Mouse (Mus musculus): ENCODE data around the gene Hsdl2. TPM values are rescaled to one million over a fixed set of nuclear protein-coding genes. Genes with fewer than 3 reads are reported as not detected.

The Hsdl2 gene
- polyA plus RNA-seq, 1 experiment from 2014 or later: 22.2 TPM

- Histone ChIP-seq H3K27ac (replicated peaks) (no peak overlapping the region), H3K36me3 (no peaks in the 10 kb centered on the region; the same call in 1 of the 2 replicates), H3K4me3 (no peak overlapping the region), H3K9me3 (no peaks in the 10 kb centered on the region), H3K27me3 (no peaks in the 10 kb centered on the region), H3K4me1 (no peaks in the 10 kb centered on the region), H3K4me2 (replicated peaks) (no peak overlapping the region), H3K9ac (replicated peaks) (no peak overlapping the region)
- ATAC-seq (replicated peaks): no peak
- 82% methylated on average over 3 of the region's 3 CpGs for WGBS
These were observed 23.5 kb downstream of the Hsdl2 start for GRCm38 (mm10) chr4:59604892-59605291.

GRCm38 (mm10) chr4:59605501-59605900, 24.1 kb downstream of the Hsdl2 start:
- WGBS: over 99% methylated on average over 3 of the region's 3 CpGs
- Histone ChIP-seq H3K9me3 (no peaks in the 10 kb centered on the region), H3K4me2 (replicated peaks) (no peak overlapping the region), H3K4me1 (no peaks in the 10 kb centered on the region), H3K36me3 (no peaks in the 10 kb centered on the region; the same call in 1 of the 2 replicates), H3K27me3 (no peaks in the 10 kb centered on the region), H3K9ac (replicated peaks) (no peak overlapping the region), H3K27ac (replicated peaks) (no peak overlapping the region), H3K4me3 (no peak overlapping the region)
- no peak for ATAC-seq (replicated peaks)

- ATAC-seq (replicated peaks): no peak
- no peaks in the 10 kb centered on the region for H3K27me3 ChIP-seq
- no peak overlapping the region for H3K4me3 ChIP-seq
- no peaks in the 10 kb centered on the region for H3K36me3 ChIP-seq
- 79% methylated on average over 3 of the region's 3 CpGs for WGBS
- no peaks in the 10 kb centered on the region for H3K4me1 ChIP-seq
- H3K9me3 ChIP-seq: no peaks in the 10 kb centered on the region
- no peak overlapping the region for H3K27ac ChIP-seq (replicated peaks)
- H3K9ac ChIP-seq (replicated peaks): no peak overlapping the region
- H3K4me2 ChIP-seq (replicated peaks): no peak overlapping the region
These were observed 29.0 kb downstream of the Hsdl2 start for GRCm38 (mm10) chr4:59610411-59610810.

GRCm38 (mm10) chr4:59614986-59615385, 33.6 kb downstream of the Hsdl2 start:
- no peak overlapping the region for H3K4me2 ChIP-seq (replicated peaks)
- no peak for ATAC-seq (replicated peaks)
- WGBS: 64% methylated on average over 1 of the region's 1 CpGs
- H3K4me3 ChIP-seq: no peak overlapping the region
- no peaks in the 10 kb centered on the region for H3K4me1 ChIP-seq
- H3K9me3 ChIP-seq: no peaks in the 10 kb centered on the region
- H3K36me3 ChIP-seq: no peaks in the 10 kb centered on the region
- H3K27ac ChIP-seq (replicated peaks): no peak overlapping the region
- no peaks in the 10 kb centered on the region for H3K27me3 ChIP-seq
- no peak overlapping the region for H3K9ac ChIP-seq (replicated peaks)

- H3K4me1 ChIP-seq: no peaks in the 10 kb centered on the region
- no peak overlapping the region for H3K9ac ChIP-seq (replicated peaks)
- H3K4me2 ChIP-seq (replicated peaks): no peak overlapping the region
- WGBS: 91% methylated on average over 5 of the region's 5 CpGs
- no peak overlapping the region for H3K27ac ChIP-seq (replicated peaks)
- H3K27me3 ChIP-seq: no peaks in the 10 kb centered on the region
- no peak overlapping the region for H3K4me3 ChIP-seq
- no peaks in the 10 kb centered on the region for H3K36me3 ChIP-seq
- no peaks in the 10 kb centered on the region for H3K9me3 ChIP-seq
- ATAC-seq (replicated peaks): no peak
These were observed 38.4 kb downstream of the Hsdl2 start for GRCm38 (mm10) chr4:59619611-59620245.

GRCm38 (mm10) chr4:59625676-59625997, 44.3 kb downstream of the Hsdl2 start:
- Histone ChIP-seq H3K4me2 (replicated peaks) (peak overlapping the region; percentile 83), H3K9me3 (no peaks in the 10 kb centered on the region), H3K9ac (replicated peaks) (peak overlapping the region; percentile 68), H3K4me1 (peaks cover 37% of the 10 kb centered on the region), H3K27me3 (no peaks in the 10 kb centered on the region), H3K27ac (replicated peaks) (peak overlapping the region; percentile 69), H3K36me3 (no peaks in the 10 kb centered on the region), H3K4me3 (peak overlapping the region; percentile 89)
- WGBS: 1% methylated on average over 18 of the region's 18 CpGs
- no peak for ATAC-seq (replicated peaks)

GRCm38 (mm10) chr4:59625998-59626910, 44.9 kb downstream of the Hsdl2 start, which contains the start of gene E130308A19Rik:
E130308A19Rik (plus strand) TSS chr4:59626211.
- Histone ChIP-seq H3K4me3 (peak within 1 kb of the TSS; percentile 89), H3K27ac (replicated peaks) (peak within 1 kb of the TSS; percentile 78)
- under 1% methylated on average over 86 of the region's 120 CpGs for WGBS

GRCm38 (mm10) chr4:59628255-59628654, 46.9 kb downstream of the Hsdl2 start:
- ATAC-seq (replicated peaks): no peak
- 33% methylated on average over 4 of the region's 4 CpGs for WGBS
- H3K9ac ChIP-seq (replicated peaks): no peak overlapping the region

More at GRCm38 (mm10) chr4:59625998-59626910, 44.9 kb downstream of the Hsdl2 start, which contains the start of gene E130308A19Rik:
- Histone ChIP-seq H3K27me3 (no peaks in the 10 kb centered on the region), H3K9ac (replicated peaks) (peak within 1 kb of the TSS; percentile 68), H3K4me1 (peaks cover 37% of the 10 kb centered on the region), H3K4me2 (replicated peaks) (peak within 1 kb of the TSS; percentile 83), H3K36me3 (no peaks in the 10 kb centered on the region), H3K9me3 (no peaks in the 10 kb centered on the region)
- ATAC-seq (replicated peaks): peak; percentile 92

GRCm38 (mm10) chr4:59629076-59629874, 47.9 kb downstream of the Hsdl2 start:
- ATAC-seq (replicated peaks): no peak; the same call in 1 of the 2 replicates
- Histone ChIP-seq H3K27ac (replicated peaks) (no peak overlapping the region), H3K9ac (replicated peaks) (no peak overlapping the region), H3K36me3 (no peaks in the 10 kb centered on the region), H3K4me1 (peaks cover 37% of the 10 kb centered on the region), H3K4me3 (no peak overlapping the region), H3K27me3 (no peaks in the 10 kb centered on the region), H3K9me3 (no peaks in the 10 kb centered on the region), H3K4me2 (replicated peaks) (0 out of 2 replicates have a peak overlapping the region, but pooled peaks have one; percentile 8)
- 8% methylated on average over 7 of the region's 7 CpGs for whole genome bisulfite sequencing

More at GRCm38 (mm10) chr4:59628255-59628654, 46.9 kb downstream of the Hsdl2 start:
- H3K4me2 ChIP-seq (replicated peaks): no peak overlapping the region
- no peak overlapping the region for H3K27ac ChIP-seq (replicated peaks)
- H3K9me3 ChIP-seq: no peaks in the 10 kb centered on the region
- peaks cover 37% of the 10 kb centered on the region for H3K4me1 ChIP-seq
- no peak overlapping the region for H3K4me3 ChIP-seq
- no peaks in the 10 kb centered on the region for H3K36me3 ChIP-seq
- H3K27me3 ChIP-seq: no peaks in the 10 kb centered on the region

- H3K27me3 ChIP-seq: no peaks in the 10 kb centered on the region
- H3K4me1 ChIP-seq: peaks cover 37% of the 10 kb centered on the region
- no peaks in the 10 kb centered on the region for H3K9me3 ChIP-seq
- no peak overlapping the region for H3K4me2 ChIP-seq (replicated peaks)
- no peak overlapping the region for H3K27ac ChIP-seq (replicated peaks)
- ATAC-seq (replicated peaks): no peak
- H3K36me3 ChIP-seq: no peaks in the 10 kb centered on the region
- WGBS: 63% methylated on average over 9 of the region's 9 CpGs
- no peak overlapping the region for H3K4me3 ChIP-seq
- no peak overlapping the region for H3K9ac ChIP-seq (replicated peaks)
These were observed 48.8 kb downstream of the Hsdl2 start for GRCm38 (mm10) chr4:59630122-59630521.

GRCm38 (mm10) chr4:59634532-59634931, 53.2 kb downstream of the Hsdl2 start:
- no peak overlapping the region for H3K9ac ChIP-seq (replicated peaks)
- no peak overlapping the region for H3K4me3 ChIP-seq
- no peaks in the 10 kb centered on the region for H3K36me3 ChIP-seq
- H3K9me3 ChIP-seq: no peaks in the 10 kb centered on the region
- no peak overlapping the region for H3K27ac ChIP-seq (replicated peaks)
- 68% methylated on average over 1 of the region's 1 CpGs for WGBS
- no peak overlapping the region for H3K4me2 ChIP-seq (replicated peaks)
- H3K27me3 ChIP-seq: no peaks in the 10 kb centered on the region
- no peak for ATAC-seq (replicated peaks)
- peaks cover 13% of the 10 kb centered on the region for H3K4me1 ChIP-seq

- no peak overlapping the region for H3K9ac ChIP-seq (replicated peaks)
- no peak for ATAC-seq (replicated peaks)
- H3K27me3 ChIP-seq: no peaks in the 10 kb centered on the region
- no peaks in the 10 kb centered on the region for H3K36me3 ChIP-seq
- H3K4me1 ChIP-seq: peaks cover 17% of the 10 kb centered on the region; the same call in 1 of the 2 replicates
- no peak overlapping the region for H3K4me3 ChIP-seq
- no peak overlapping the region for H3K27ac ChIP-seq (replicated peaks)
- no peak overlapping the region for H3K4me2 ChIP-seq (replicated peaks)
- no peaks in the 10 kb centered on the region for H3K9me3 ChIP-seq
These were observed 57.8 kb downstream of the Hsdl2 start for GRCm38 (mm10) chr4:59639163-59639562.
